Mouse (Mus musculus): ENCODE data around the gene Cyp11a1. TPM values are rescaled to one million over a fixed set of nuclear protein-coding genes. Genes with fewer than 3 reads are reported as not detected.

The Cyp11a1 gene
- total and polyA plus RNA-seq, 2 experiments from 2014 or later: 0.22 to 1.3 TPM

GRCm38 (mm10) chr9:57967237-57967960, 38.8 kb upstream of the Cyp11a1 start:
- Histone ChIP-seq H3K27ac (ENCODE audit: low read depth, low read length) (no peak overlapping the region; the same call in 1 of the 2 replicates), H3K36me3 (ENCODE audit: insufficient read depth, low read length) (no peaks in the 10 kb centered on the region), H3K9ac (replicated peaks; ENCODE audit: low read length, poor library complexity, severe bottlenecking) (no peak overlapping the region), H3K4me3 (ENCODE audit: low read depth, low read length) (no peak overlapping the region), H3K4me1 (ENCODE audit: insufficient read depth, low read length) (no peaks in the 10 kb centered on the region), H3K4me2 (ENCODE audit: low read depth, low read length, poor library complexity, severe bottlenecking) (no peak overlapping the region), H3K9me3 (ENCODE audit: low read length) (no peaks in the 10 kb centered on the region), H3K27me3 (ENCODE audit: insufficient read depth, low read length) (no peaks in the 10 kb centered on the region)
- DNase-seq (ENCODE audit: low spot score): no peak
- 75% methylated on average over 14 of the region's 14 CpGs for WGBS
- no peak for TF ChIP-seq CTCF (IDR thresholded peaks at IDR 0.05)
- no peak for ATAC-seq (ENCODE audit: low FRiP score)

- WGBS: 87% methylated on average over 9 of the region's 9 CpGs
- Histone ChIP-seq H3K4me1 (ENCODE audit: insufficient read depth, low read length) (no peaks in the 10 kb centered on the region), H3K9me3 (ENCODE audit: low read length) (no peaks in the 10 kb centered on the region), H3K4me3 (ENCODE audit: low read depth, low read length) (no peak overlapping the region), H3K27me3 (ENCODE audit: insufficient read depth, low read length) (no peaks in the 10 kb centered on the region), H3K9ac (replicated peaks; ENCODE audit: low read length, poor library complexity, severe bottlenecking) (no peak overlapping the region), H3K27ac (ENCODE audit: low read depth, low read length) (no peak overlapping the region), H3K36me3 (ENCODE audit: insufficient read depth, low read length) (no peaks in the 10 kb centered on the region), H3K4me2 (ENCODE audit: low read depth, low read length, poor library complexity, severe bottlenecking) (no peak overlapping the region)
- ATAC-seq (ENCODE audit: low FRiP score) (no peak), DNase-seq (ENCODE audit: low spot score) (no peak)
- TF ChIP-seq CTCF (IDR thresholded peaks at IDR 0.05): no peak
Measured at GRCm38 (mm10) chr9:57968166-57968771, 37.9 kb upstream of the Cyp11a1 start.

GRCm38 (mm10) chr9:57968783-57969542, 37.2 kb upstream of the Cyp11a1 start:
- ATAC-seq (ENCODE audit: low FRiP score) (no peak), DNase-seq (ENCODE audit: low spot score) (no peak)
- H3K27ac ChIP-seq (ENCODE audit: low read depth, low read length): no peak overlapping the region
- no peak for TF ChIP-seq CTCF (IDR thresholded peaks at IDR 0.05)
- no peaks in the 10 kb centered on the region for H3K9me3 ChIP-seq (ENCODE audit: low read length)
- 91% methylated on average over 8 of the region's 8 CpGs for WGBS
- no peaks in the 10 kb centered on the region for H3K27me3 ChIP-seq (ENCODE audit: insufficient read depth, low read length)
- H3K9ac ChIP-seq (replicated peaks; ENCODE audit: low read length, poor library complexity, severe bottlenecking): no peak overlapping the region
- H3K4me2 ChIP-seq (ENCODE audit: low read depth, low read length, poor library complexity, severe bottlenecking): no peak overlapping the region
- H3K4me3 ChIP-seq (ENCODE audit: low read depth, low read length): no peak overlapping the region
- no peaks in the 10 kb centered on the region for H3K36me3 ChIP-seq (ENCODE audit: insufficient read depth, low read length)
- H3K4me1 ChIP-seq (ENCODE audit: insufficient read depth, low read length): no peaks in the 10 kb centered on the region

GRCm38 (mm10) chr9:57969736-57970495, 36.3 kb upstream of the Cyp11a1 start:
- H3K36me3 ChIP-seq (ENCODE audit: insufficient read depth, low read length): no peaks in the 10 kb centered on the region
- no peak overlapping the region for H3K4me3 ChIP-seq (ENCODE audit: low read depth, low read length)
- H3K9ac ChIP-seq (replicated peaks; ENCODE audit: low read length, poor library complexity, severe bottlenecking): no peak overlapping the region
- H3K27me3 ChIP-seq (ENCODE audit: insufficient read depth, low read length): no peaks in the 10 kb centered on the region
- H3K9me3 ChIP-seq (ENCODE audit: low read length): no peaks in the 10 kb centered on the region
- TF ChIP-seq CTCF (IDR thresholded peaks at IDR 0.05): no peak
- no peak overlapping the region for H3K4me2 ChIP-seq (ENCODE audit: low read depth, low read length, poor library complexity, severe bottlenecking)
- ATAC-seq (ENCODE audit: low FRiP score): no peak
- H3K4me1 ChIP-seq (ENCODE audit: insufficient read depth, low read length): no peaks in the 10 kb centered on the region
- DNase-seq (ENCODE audit: low spot score): peak; percentile 26
- WGBS: 82% methylated on average over 11 of the region's 11 CpGs
- H3K27ac ChIP-seq (ENCODE audit: low read depth, low read length): no peak overlapping the region

- H3K27ac ChIP-seq (ENCODE audit: low read depth, low read length): no peak overlapping the region
- no peak for TF ChIP-seq CTCF (IDR thresholded peaks at IDR 0.05)
- H3K36me3 ChIP-seq (ENCODE audit: insufficient read depth, low read length): no peaks in the 10 kb centered on the region
- no peaks in the 10 kb centered on the region for H3K27me3 ChIP-seq (ENCODE audit: insufficient read depth, low read length)
- H3K4me2 ChIP-seq (ENCODE audit: low read depth, low read length, poor library complexity, severe bottlenecking): no peak overlapping the region
- ATAC-seq (ENCODE audit: low FRiP score): no peak
- no peaks in the 10 kb centered on the region for H3K9me3 ChIP-seq (ENCODE audit: low read length)
- no peak overlapping the region for H3K4me3 ChIP-seq (ENCODE audit: low read depth, low read length)
- H3K9ac ChIP-seq (replicated peaks; ENCODE audit: low read length, poor library complexity, severe bottlenecking): no peak overlapping the region
- no peak for DNase-seq (ENCODE audit: low spot score)
- WGBS: 85% methylated on average over 5 of the region's 5 CpGs
- no peaks in the 10 kb centered on the region for H3K4me1 ChIP-seq (ENCODE audit: insufficient read depth, low read length)
Measured at GRCm38 (mm10) chr9:57971413-57971812, 34.8 kb upstream of the Cyp11a1 start.

Data from midbrain, postnatal 0 days (tissue).